Mouse (Mus musculus) CH12.LX (cell line): ENCODE measurements around the gene Dgkg.
A peak's percentile ranks its signal among the peaks of the same experiment; 100 is the strongest.

Experiments
- CHD1 ChIP-seq: IDR thresholded peaks from 2 replicates; pipeline ENCODE4 v1.6.1; 2012; ENCODE audit warnings: low read depth, low read length, improper control_type of control experiment, inconsistent platforms
- CTCF ChIP-seq, 2 experiments: IDR thresholded peaks in 1 of 2; conservative IDR thresholded peaks in 1 of 2; 2 replicates each; pipeline ENCODE4 v1.5.1; 2011 to 2012; ENCODE audit warnings: low read depth in 2 of 2, low read length in 2 of 2, improper control_type of control experiment in 1 of 2, inconsistent platforms in 1 of 2, mild to moderate bottlenecking in 1 of 2, moderate library complexity in 1 of 2
- ETS1 ChIP-seq: conservative IDR thresholded peaks from 2 replicates; pipeline ENCODE4 v1.6.1; 2012; ENCODE audit warnings: low read depth, mild to moderate bottlenecking, inconsistent platforms, low read length, improper control_type of control experiment, moderate library complexity
- HCFC1 ChIP-seq: IDR thresholded peaks from 2 replicates; pipeline ENCODE4 v1.6.1; 2012; ENCODE audit warnings: low read depth, mild to moderate bottlenecking, inconsistent platforms, low read length, improper control_type of control experiment
- KAT2A ChIP-seq: IDR thresholded peaks from 2 replicates; pipeline ENCODE4 v1.6.1; 2012; ENCODE audit warnings: low read length, improper control_type of control experiment, inconsistent platforms; ENCODE audit not compliant: insufficient replicate concordance
- MAX ChIP-seq: IDR thresholded peaks from 2 replicates; pipeline ENCODE4 v1.6.1; 2011; ENCODE audit warnings: low read length, improper control_type of control experiment
- POLR2A ChIP-seq: IDR thresholded peaks from 2 replicates; pipeline ENCODE4 v1.6.1; 2011; ENCODE audit warnings: low read depth, mild to moderate bottlenecking, improper control_type of control experiment, low read length
- POLR2AphosphoS2 ChIP-seq: IDR thresholded peaks from 2 replicates; pipeline ENCODE4 v1.6.1; 2011; ENCODE audit warnings: low read depth, low read length, improper control_type of control experiment
- UBTF ChIP-seq: IDR thresholded peaks from 2 replicates; pipeline ENCODE4 v1.6.1; 2012; ENCODE audit warnings: low read depth, mild to moderate bottlenecking, inconsistent platforms, low read length, improper control_type of control experiment, moderate library complexity
- ZC3H11A ChIP-seq: IDR thresholded peaks from 2 replicates; pipeline ENCODE4 v1.6.1; 2012; ENCODE audit warnings: low read depth, mild to moderate bottlenecking, inconsistent platforms, low read length, improper control_type of control experiment

DNA sequence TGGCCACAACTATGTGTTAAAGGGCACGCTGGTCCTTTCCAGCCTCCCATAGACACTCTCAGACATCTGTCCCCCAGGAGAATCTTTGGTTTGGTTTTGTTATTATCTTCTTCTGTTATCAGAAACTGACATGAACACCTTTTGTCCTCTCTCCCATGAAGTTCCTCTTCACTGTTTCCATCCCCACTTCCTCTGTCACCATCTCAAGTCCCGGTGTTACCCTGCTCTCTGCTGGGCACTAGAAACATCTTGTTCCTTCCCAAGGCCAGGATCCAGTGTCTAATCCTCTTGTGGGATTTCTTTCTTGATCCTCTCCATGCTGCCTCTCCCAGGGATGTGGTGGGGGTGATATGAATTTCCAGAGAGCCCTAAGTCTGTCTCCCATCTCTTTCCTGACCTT, 32.6 kb upstream of the Dgkg start:
- no peak for TF ChIP-seq KAT2A
- TF ChIP-seq POLR2A = no peak
- TF ChIP-seq CTCF (conservative IDR thresholded peaks at IDR 0.05 in 1 of 2, IDR thresholded peaks at IDR 0.05 in 1 of 2; ENCODE audit: low read depth in 2 of 2, low read length in 2 of 2) = peak in 1 of 2 experiments; percentile 80; a peak in 2 of 4 replicates
- no peak for TF ChIP-seq HCFC1
- no peak for TF ChIP-seq UBTF
- TF ChIP-seq ETS1 = no peak
- no peak for TF ChIP-seq MAX
- TF ChIP-seq CHD1 = no peak
- TF ChIP-seq ZC3H11A = peak; percentile 79
- TF ChIP-seq POLR2AphosphoS2 = no peak
